Mouse (Mus musculus): ENCODE measurements around the gene Olfr1196. TPM values are rescaled to one million over a fixed set of nuclear protein-coding genes. Genes with fewer than 3 reads are reported as not detected.

The Olfr1196 gene
- total RNA-seq (2012; rRNA removed): not detected in 2 replicates
- polyA plus RNA-seq (2012; ENCODE audit: insufficient read depth in 1 of 2, insufficient read length in 2 of 2, low read depth in 1 of 2, low replicate concordance in 2 of 2, missing spikeins in 1 of 2): not detected

- TF ChIP-seq ZKSCAN1 (IDR thresholded peaks at IDR 0.05; ENCODE audit: low read depth, low read length): no peak
- TF ChIP-seq POLR2AphosphoS2 (IDR thresholded peaks at IDR 0.05; ENCODE audit: low read length): no peak
- TF ChIP-seq POLR2AphosphoS5 (IDR thresholded peaks at IDR 0.05; ENCODE audit: borderline replicate concordance, low read depth, low read length): no peak
- no peak for TF ChIP-seq MXI1 (IDR thresholded peaks at IDR 0.05; ENCODE audit: low read depth, low read length)
- no peak for TF ChIP-seq ZC3H11A (IDR thresholded peaks at IDR 0.05; ENCODE audit: low read depth, low read length)
- no peak for TF ChIP-seq E2F4 (IDR thresholded peaks at IDR 0.05; ENCODE audit: borderline replicate concordance, low read depth, low read length)
- no peak for TF ChIP-seq TBP (IDR thresholded peaks at IDR 0.05; ENCODE audit: low read depth, low read length)
- no peak for TF ChIP-seq UBTF (IDR thresholded peaks at IDR 0.05; ENCODE audit: borderline replicate concordance, insufficient read depth, low read depth, low read length)
- no peak for TF ChIP-seq JUND (IDR thresholded peaks at IDR 0.05; ENCODE audit: low read depth, low read length)
- no peak for TF ChIP-seq POLR2A (IDR thresholded peaks at IDR 0.05; ENCODE audit: control insufficient read depth in 1 of 2, insufficient read depth in 1 of 2, low read depth in 1 of 2, low read length in 2 of 2, poor library complexity in 1 of 2)
- no peak for TF ChIP-seq CHD2 (IDR thresholded peaks at IDR 0.05; ENCODE audit: low read length)
- TF ChIP-seq ETS1 (IDR thresholded peaks at IDR 0.05; ENCODE audit: low read depth, low read length): no peak
- no peak for TF ChIP-seq SMC3 (IDR thresholded peaks at IDR 0.05; ENCODE audit: low read depth, low read length)
- TF ChIP-seq ZNF384 (IDR thresholded peaks at IDR 0.05; ENCODE audit: low read depth, low read length): no peak
- TF ChIP-seq HCFC1 (IDR thresholded peaks at IDR 0.05; ENCODE audit: low read depth, low read length): no peak
- TF ChIP-seq MYC (IDR thresholded peaks at IDR 0.05; ENCODE audit: low read depth, low read length): no peak
- no peak for TF ChIP-seq BHLHE40 (IDR thresholded peaks at IDR 0.05; ENCODE audit: borderline replicate concordance, low read depth, low read length)
- TF ChIP-seq MAFK (IDR thresholded peaks at IDR 0.05; ENCODE audit: borderline replicate concordance, low read depth, low read length): no peak
- Histone ChIP-seq H3K79me2 (ENCODE audit: control insufficient read depth, insufficient read depth, low read length, poor library complexity) (no peaks in the 10 kb centered on the region), H3K27me3 (ENCODE audit: control insufficient read depth in 1 of 2, insufficient read depth in 2 of 2, low read length in 2 of 2) (no peaks in the 10 kb centered on the region), H3K36me3 (ENCODE audit: control insufficient read depth in 1 of 2, insufficient read depth in 2 of 2, low read length in 2 of 2) (no peaks in the 10 kb centered on the region), H3K9me3 (replicated peaks; ENCODE audit: insufficient read depth, low read length) (no peaks in the 10 kb centered on the region), H3K4me3 (ENCODE audit: control insufficient read depth in 1 of 2, insufficient read depth in 1 of 2, low read depth in 2 of 2, low read length in 2 of 2) (no peak within 1 kb of the TSS), H3K27ac (ENCODE audit: control insufficient read depth, low read depth, low read length) (no peak within 1 kb of the TSS), H3K4me1 (ENCODE audit: control insufficient read depth in 1 of 2, insufficient read depth in 2 of 2, low read length in 2 of 2) (no peaks in the 10 kb centered on the region), H3K9ac (ENCODE audit: control insufficient read depth, low read depth, low read length, poor library complexity, severe bottlenecking) (no peak within 1 kb of the TSS)
- DNase-seq (ENCODE audit: low read depth, low spot score): no peak
Measured at GRCm38 (mm10) chr2:88704497-88704896, at the start of gene Olfr1196. Gene Olfr1196 (minus strand): TSS chr2:88704597.

- Histone ChIP-seq H3K79me2 (ENCODE audit: control insufficient read depth, insufficient read depth, low read length, poor library complexity) (no peaks in the 10 kb centered on the region), H3K4me1 (ENCODE audit: control insufficient read depth in 1 of 2, insufficient read depth in 2 of 2, low read length in 2 of 2) (no peaks in the 10 kb centered on the region), H3K9me3 (replicated peaks; ENCODE audit: insufficient read depth, low read length) (no peaks in the 10 kb centered on the region), H3K36me3 (ENCODE audit: control insufficient read depth in 1 of 2, insufficient read depth in 2 of 2, low read length in 2 of 2) (no peaks in the 10 kb centered on the region), H3K4me3 (ENCODE audit: control insufficient read depth in 1 of 2, insufficient read depth in 1 of 2, low read depth in 2 of 2, low read length in 2 of 2) (no peak within 1 kb of the TSS), H3K9ac (ENCODE audit: control insufficient read depth, low read depth, low read length, poor library complexity, severe bottlenecking) (no peak within 1 kb of the TSS), H3K27me3 (ENCODE audit: control insufficient read depth in 1 of 2, insufficient read depth in 2 of 2, low read length in 2 of 2) (no peaks in the 10 kb centered on the region), H3K27ac (ENCODE audit: control insufficient read depth, low read depth, low read length) (no peak within 1 kb of the TSS)
- no peak for TF ChIP-seq CTCF (IDR thresholded peaks at IDR 0.05 in 2 of 3, conservative IDR thresholded peaks at IDR 0.05 in 1 of 3; ENCODE audit: control insufficient read depth in 1 of 3, insufficient read depth in 1 of 3, low read depth in 2 of 3, low read length in 3 of 3, poor library complexity in 1 of 3, severe bottlenecking in 1 of 3)
- TF ChIP-seq POLR2AphosphoS2 (IDR thresholded peaks at IDR 0.05; ENCODE audit: low read length): no peak
- TF ChIP-seq MAFK (IDR thresholded peaks at IDR 0.05; ENCODE audit: borderline replicate concordance, low read depth, low read length): no peak
- no peak for TF ChIP-seq JUND (IDR thresholded peaks at IDR 0.05; ENCODE audit: low read depth, low read length)
- no peak for TF ChIP-seq ZC3H11A (IDR thresholded peaks at IDR 0.05; ENCODE audit: low read depth, low read length)
- TF ChIP-seq USF2 (IDR thresholded peaks at IDR 0.05; ENCODE audit: borderline replicate concordance in 1 of 2, insufficient read depth in 1 of 2, low read depth in 1 of 2, low read length in 2 of 2): no peak
- no peak for TF ChIP-seq GATA1 (IDR thresholded peaks at IDR 0.05; ENCODE audit: low read depth, low read length)
- no peak for TF ChIP-seq ELF1 (IDR thresholded peaks at IDR 0.05; ENCODE audit: low read depth, low read length)
- TF ChIP-seq ZNF384 (IDR thresholded peaks at IDR 0.05; ENCODE audit: low read depth, low read length): no peak
- TF ChIP-seq NELFE (IDR thresholded peaks at IDR 0.05; ENCODE audit: low read depth, low read length): no peak
- no peak for TF ChIP-seq POLR2A (IDR thresholded peaks at IDR 0.05; ENCODE audit: control insufficient read depth in 1 of 2, insufficient read depth in 1 of 2, low read depth in 1 of 2, low read length in 2 of 2, poor library complexity in 1 of 2)
- no peak for TF ChIP-seq ETS1 (IDR thresholded peaks at IDR 0.05; ENCODE audit: low read depth, low read length)
- no peak for DNase-seq (ENCODE audit: low read depth, low spot score)
Measured at GRCm38 (mm10) chr2:88751270-88751669, 46.9 kb upstream of the Olfr1196 start, which contains the start of gene Olfr1198. Gene Olfr1198 (minus strand): TSS chr2:88751370.

Measured in MEL (cell line).